Mouse (Mus musculus) forebrain, embryonic 13.5 days (tissue): Measurements from ENCODE around the gene Asic2. TPM values are rescaled to one million over a fixed set of nuclear protein-coding genes. Genes with fewer than 3 reads are reported as not detected.

Experiments used
- ATAC-seq: fragments of 200-750 bp; cut with Nextera tagmentation; 2 replicates; pipeline ENCODE4 v1.8.0; 2017
- H3K27ac ChIP-seq: fragments of 300-500 bp; sonication (generic); 2 replicates; pipeline ENCODE4 v1.5.1; 2015; ENCODE audit warnings: inconsistent platforms, mild to moderate bottlenecking, moderate library complexity
- H3K27me3 ChIP-seq: fragments of 300-500 bp; sonication (generic); 2 replicates; pipeline ENCODE4 v1.6.1; 2015; ENCODE audit warnings: mild to moderate bottlenecking, inconsistent platforms
- H3K36me3 ChIP-seq: fragments of 300-500 bp; sonication (generic); 2 replicates; pipeline ENCODE4 v1.6.1; 2015; ENCODE audit warnings: mild to moderate bottlenecking, inconsistent platforms; ENCODE audit not compliant: poor library complexity, severe bottlenecking
- H3K4me1 ChIP-seq: fragments of 300-500 bp; sonication (generic); 2 replicates; pipeline ENCODE4 v1.6.1; 2015; ENCODE audit warnings: inconsistent platforms
- H3K4me2 ChIP-seq: fragments of 300-500 bp; sonication (generic); 2 replicates; pipeline ENCODE4 v1.6.1; 2015; ENCODE audit warnings: inconsistent platforms, mild to moderate bottlenecking, moderate library complexity
- H3K4me3 ChIP-seq: fragments of 300-500 bp; sonication (generic); 2 replicates; pipeline ENCODE4 v1.5.1; 2015; ENCODE audit warnings: mild to moderate bottlenecking, inconsistent platforms
- H3K9ac ChIP-seq: fragments of 300-500 bp; sonication (generic); 2 replicates; pipeline ENCODE4 v1.6.1; 2015; ENCODE audit warnings: mild to moderate bottlenecking, inconsistent platforms
- H3K9me3 ChIP-seq: fragments of 300-500 bp; sonication (generic); replicated peaks from 2 replicates; pipeline ENCODE4 v1.6.1; 2016; ENCODE audit warnings: inconsistent platforms
- WGBS: fragments of 180-500 bp; shearing (Covaris S2); methylation state at CpG from one replicate; pipeline ENCODE4 v1.1.7; 2015; 5-methylcytosine and 5-hydroxymethylcytosine counted together
- polyA plus RNA-seq: library from polyadenylated mRNA; unstranded; fragments of >200 nt; fragmentation: Nextera tagmentation; extraction: Ambion mirVana; gene quantifications from 2 replicates; pipeline ENCODE4 v1.2.1, GENCODE M21; 2015

Gene Asic2
- polyA plus RNA-seq, 1 experiment from 2014 or later: 2.3 TPM

DNA sequence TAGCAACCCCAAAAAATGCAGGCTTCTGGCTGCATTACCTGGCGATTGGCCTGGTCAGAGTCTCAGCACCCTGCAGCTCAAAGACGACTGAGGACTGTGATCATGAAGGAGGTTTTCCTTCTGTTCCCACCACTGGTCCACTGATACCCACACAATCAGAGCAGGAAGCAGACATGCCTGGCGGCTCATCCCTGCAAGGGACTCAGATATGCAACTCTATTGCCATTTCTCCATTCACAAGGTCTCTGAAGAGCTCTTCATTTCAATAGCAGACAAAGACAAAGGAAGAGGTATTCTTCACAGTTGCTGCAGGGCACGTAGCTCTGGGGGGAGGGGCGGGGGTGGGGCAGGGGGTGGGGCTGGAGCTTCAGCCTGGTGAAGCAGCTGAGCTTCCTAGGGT is 834.3 kb downstream of the Asic2 start:
- Histone ChIP-seq H3K9me3 (no peaks in the 10 kb centered on the region), H3K9ac (no peak overlapping the region), H3K4me2 (no peak overlapping the region), H3K36me3 (no peaks in the 10 kb centered on the region), H3K27ac (0 out of 2 replicates have a peak overlapping the region, but pooled peaks have one; percentile 21), H3K27me3 (no peaks in the 10 kb centered on the region), H3K4me3 (no peak overlapping the region), H3K4me1 (peaks cover 14% of the 10 kb centered on the region; the same call in 1 of the 2 replicates)
- WGBS: 5% methylated on average over 5 of the region's 5 CpGs
- no peak for ATAC-seq

DNA sequence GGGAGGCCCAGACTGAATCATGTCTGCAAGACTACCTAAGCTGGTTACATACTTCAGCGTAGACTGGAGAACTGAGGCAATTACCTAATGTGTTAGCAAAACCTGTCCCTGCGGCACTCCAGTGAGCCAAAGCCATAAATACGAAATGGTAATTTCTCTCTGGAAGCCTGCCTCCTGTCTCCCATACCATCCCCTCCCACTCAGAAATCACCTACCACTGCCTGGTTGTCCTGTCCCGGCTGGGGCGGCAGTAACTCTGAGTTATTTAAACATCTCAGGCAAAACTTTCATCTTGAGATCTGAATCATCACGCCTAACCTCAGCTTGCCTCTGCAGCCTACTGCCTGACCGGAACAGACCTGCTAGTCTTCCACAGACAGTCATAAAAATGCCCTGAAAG is 835.6 kb downstream of the Asic2 start:
- H3K36me3 ChIP-seq: no peaks in the 10 kb centered on the region
- 95% methylated on average over 7 of the region's 7 CpGs for WGBS
- H3K27me3 ChIP-seq: no peaks in the 10 kb centered on the region
- no peak overlapping the region for H3K9ac ChIP-seq
- peaks cover 14% of the 10 kb centered on the region; the same call in 1 of the 2 replicates for H3K4me1 ChIP-seq
- no peak overlapping the region for H3K4me3 ChIP-seq
- H3K27ac ChIP-seq: no peak overlapping the region
- no peak for ATAC-seq
- no peaks in the 10 kb centered on the region for H3K9me3 ChIP-seq
- no peak overlapping the region for H3K4me2 ChIP-seq

DNA sequence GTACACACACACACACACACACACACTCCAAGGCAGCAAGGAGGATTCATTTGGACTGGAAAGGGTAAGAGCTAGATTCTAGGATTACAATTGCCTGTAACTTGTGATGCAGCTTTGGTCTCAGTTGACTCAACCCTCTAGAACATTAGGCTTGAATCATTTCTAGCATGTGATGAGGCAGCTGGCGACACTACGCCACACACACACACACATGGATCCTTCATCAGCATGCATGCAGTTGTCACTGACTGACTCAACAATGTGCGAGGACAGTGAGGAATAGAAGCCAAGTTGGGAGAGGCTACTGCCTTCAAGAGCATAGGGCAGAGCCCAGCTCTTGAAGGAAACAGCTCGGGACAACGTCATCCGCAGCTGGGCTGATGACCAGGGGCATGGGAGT is 843.9 kb downstream of the Asic2 start:
- no peak overlapping the region for H3K9ac ChIP-seq
- no peak for ATAC-seq
- 97% methylated on average over 6 of the region's 6 CpGs for WGBS
- H3K4me3 ChIP-seq: no peak overlapping the region
- peaks cover 4% of the 10 kb centered on the region; the same call in 1 of the 2 replicates for H3K4me1 ChIP-seq
- no peaks in the 10 kb centered on the region for H3K9me3 ChIP-seq
- H3K4me2 ChIP-seq: no peak overlapping the region
- H3K27me3 ChIP-seq: no peaks in the 10 kb centered on the region; the same call in 1 of the 2 replicates
- no peaks in the 10 kb centered on the region for H3K36me3 ChIP-seq
- H3K27ac ChIP-seq: no peak overlapping the region

DNA sequence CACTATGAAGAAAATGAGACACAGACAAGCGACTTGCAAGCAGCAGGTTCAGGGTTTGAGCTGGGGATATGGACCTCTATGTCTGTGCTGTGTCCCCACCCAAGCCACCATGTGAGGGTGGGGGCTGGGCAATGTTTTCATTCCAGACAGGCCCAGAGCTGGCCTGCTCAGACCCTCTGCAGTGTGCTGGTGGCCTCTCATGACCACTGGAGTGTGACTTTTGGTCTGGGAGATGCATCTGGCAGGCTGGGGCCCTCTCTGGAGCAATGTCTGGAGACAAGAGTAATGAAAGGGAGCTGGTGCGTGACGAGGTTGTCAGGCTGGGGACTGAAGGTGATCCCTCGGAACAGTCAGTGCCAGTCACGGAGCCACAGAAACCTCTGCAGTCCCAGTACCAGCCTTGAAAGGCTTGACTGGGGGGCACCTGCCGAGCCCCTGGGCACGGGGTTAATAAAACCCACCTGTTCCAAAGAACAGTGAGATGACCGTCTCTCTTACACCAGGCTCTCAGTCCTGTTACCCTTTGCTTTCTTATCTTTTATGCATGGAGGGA is 848.2 kb downstream of the Asic2 start:
- Histone ChIP-seq H3K4me1 (peaks cover 7% of the 10 kb centered on the region; the same call in 1 of the 2 replicates), H3K9ac (no peak overlapping the region), H3K27ac (no peak overlapping the region), H3K4me3 (no peak overlapping the region), H3K36me3 (no peaks in the 10 kb centered on the region), H3K4me2 (no peak overlapping the region), H3K9me3 (no peaks in the 10 kb centered on the region), H3K27me3 (no peaks in the 10 kb centered on the region; the same call in 1 of the 2 replicates)
- 63% methylated on average over 8 of the region's 8 CpGs for WGBS
- ATAC-seq: no peak

DNA sequence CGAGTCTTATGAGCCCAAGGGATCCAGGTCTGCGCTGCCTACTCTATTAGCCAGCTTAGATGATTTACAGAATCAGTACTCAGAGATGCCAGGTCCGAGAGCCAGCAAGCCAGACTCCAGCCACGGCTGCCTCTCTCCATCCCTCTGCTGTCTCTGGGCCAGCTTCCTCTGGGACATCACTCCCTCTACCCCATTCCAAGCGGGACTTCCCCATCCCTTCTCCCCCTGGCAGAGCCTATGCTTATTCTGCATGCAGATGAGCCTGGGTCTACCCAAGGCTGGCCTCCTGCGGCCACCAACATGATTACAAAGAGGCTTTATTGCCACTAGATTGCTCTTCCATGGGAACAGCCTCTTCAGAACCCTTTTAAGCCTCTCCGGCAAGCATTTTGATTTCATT is 850.2 kb downstream of the Asic2 start:
- H3K9me3 ChIP-seq: no peaks in the 10 kb centered on the region
- H3K4me3 ChIP-seq: no peak overlapping the region
- no peak for ATAC-seq
- H3K9ac ChIP-seq: no peak overlapping the region
- H3K4me2 ChIP-seq: no peak overlapping the region
- H3K4me1 ChIP-seq: peaks cover 7% of the 10 kb centered on the region; the same call in 1 of the 2 replicates
- no peak overlapping the region for H3K27ac ChIP-seq
- 55% methylated on average over 7 of the region's 7 CpGs for WGBS
- H3K36me3 ChIP-seq: no peaks in the 10 kb centered on the region
- H3K27me3 ChIP-seq: no peaks in the 10 kb centered on the region; the same call in 1 of the 2 replicates

DNA sequence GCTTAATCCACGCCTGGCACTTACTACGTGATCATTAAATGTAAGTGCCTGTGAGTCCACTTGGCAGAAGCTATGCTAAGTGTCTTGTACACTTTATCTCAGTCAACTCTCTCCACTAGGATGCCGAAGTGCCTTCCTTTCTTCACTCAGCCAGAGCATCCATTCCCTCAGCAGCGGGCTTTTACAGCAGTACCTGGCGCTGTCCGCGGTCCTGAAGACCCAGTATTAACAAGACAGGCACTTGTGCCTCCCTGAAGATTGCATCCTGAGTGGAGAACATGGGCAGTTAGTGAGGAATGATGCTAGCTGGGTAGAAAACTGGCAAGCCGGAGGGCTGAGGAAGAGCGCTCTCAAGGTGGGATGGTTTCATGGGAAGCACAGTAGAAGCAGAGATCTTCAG is 852.6 kb downstream of the Asic2 start:
- Histone ChIP-seq H3K27ac (no peak overlapping the region), H3K9me3 (no peaks in the 10 kb centered on the region), H3K27me3 (no peaks in the 10 kb centered on the region), H3K4me1 (0 out of 2 replicates have a peak, but pooled peaks cover 3% of the 10 kb centered on the region), H3K36me3 (no peaks in the 10 kb centered on the region), H3K4me2 (no peak overlapping the region), H3K4me3 (no peak overlapping the region), H3K9ac (no peak overlapping the region)
- WGBS: 45% methylated on average over 9 of the region's 9 CpGs
- ATAC-seq: no peak

DNA sequence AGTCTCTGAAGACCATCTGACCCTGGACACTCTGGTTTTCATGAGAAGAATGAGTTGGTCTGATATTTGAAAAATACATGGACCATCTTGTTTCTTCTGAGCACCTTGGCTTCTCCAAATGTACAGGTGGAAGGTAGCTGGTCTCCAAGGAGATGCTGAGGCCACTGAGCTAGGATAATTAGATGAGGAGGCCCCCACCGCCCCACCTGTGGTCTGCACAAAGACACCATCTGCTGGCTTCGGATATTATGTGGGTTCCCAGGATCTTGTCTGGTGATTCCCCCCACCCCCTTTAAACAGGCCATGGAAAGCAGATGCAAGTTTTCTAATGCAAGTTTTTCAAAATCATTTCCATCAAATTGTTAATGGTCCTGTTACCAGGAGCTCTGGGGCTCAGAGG is 856.6 kb downstream of the Asic2 start:
- H3K4me3 ChIP-seq: no peak overlapping the region

DNA sequence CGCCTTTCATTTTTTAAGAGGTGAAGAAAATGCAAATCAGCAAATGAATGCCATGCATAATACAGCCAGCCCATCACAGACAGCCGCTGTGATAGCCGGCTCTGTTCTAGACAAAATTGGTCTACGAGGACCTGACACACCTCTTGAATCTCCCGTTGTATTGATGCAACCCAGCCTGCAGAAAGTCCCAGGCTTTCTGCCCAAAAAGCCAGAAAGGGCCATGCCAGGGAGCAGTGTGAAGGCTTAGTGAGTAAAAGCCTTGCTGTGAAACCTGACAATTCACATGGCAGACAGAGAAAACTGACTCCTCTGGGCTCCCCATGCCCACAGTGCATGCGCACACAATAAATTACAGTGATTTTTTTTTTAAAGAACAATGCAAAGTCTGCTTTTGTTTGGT is 858.2 kb downstream of the Asic2 start:
- WGBS: 65% methylated on average over 6 of the region's 6 CpGs
- H3K36me3 ChIP-seq: no peaks in the 10 kb centered on the region
- H3K27me3 ChIP-seq: no peaks in the 10 kb centered on the region
- no peak overlapping the region for H3K4me2 ChIP-seq
- H3K9me3 ChIP-seq: no peaks in the 10 kb centered on the region
- no peak overlapping the region for H3K4me3 ChIP-seq
- no peak for ATAC-seq
- no peak overlapping the region for H3K9ac ChIP-seq
- H3K27ac ChIP-seq: no peak overlapping the region
- H3K4me1 ChIP-seq: 0 out of 2 replicates have a peak, but pooled peaks cover 10% of the 10 kb centered on the region

More for the DNA sequence above, 856.6 kb downstream of the Asic2 start:
- 82% methylated on average over 2 of the region's 2 CpGs for WGBS
- no peaks in the 10 kb centered on the region for H3K9me3 ChIP-seq
- ATAC-seq: no peak
- no peaks in the 10 kb centered on the region for H3K27me3 ChIP-seq
- H3K27ac ChIP-seq: no peak overlapping the region
- 0 out of 2 replicates have a peak, but pooled peaks cover 10% of the 10 kb centered on the region for H3K4me1 ChIP-seq
- H3K4me2 ChIP-seq: no peak overlapping the region
- no peaks in the 10 kb centered on the region for H3K36me3 ChIP-seq
- no peak overlapping the region for H3K9ac ChIP-seq

DNA sequence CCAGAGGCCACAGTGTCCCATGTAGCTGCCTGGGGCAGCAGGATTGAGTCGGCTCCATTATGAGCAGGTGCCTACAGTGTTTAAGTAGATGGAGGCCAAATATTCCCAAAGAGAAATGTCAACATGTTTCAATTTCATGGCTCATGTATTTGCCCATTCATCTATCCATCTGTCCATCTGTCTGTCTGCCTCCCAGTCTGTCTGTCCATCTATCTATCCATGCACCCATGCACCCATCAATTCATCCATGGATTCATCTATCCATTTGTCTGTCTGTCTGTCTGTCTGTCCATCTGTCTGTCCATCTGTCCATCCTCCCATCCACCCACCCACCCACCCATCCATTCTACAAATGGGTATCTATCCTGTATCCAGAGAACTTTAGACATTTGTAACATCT is 861.3 kb downstream of the Asic2 start:
- Histone ChIP-seq H3K36me3 (no peaks in the 10 kb centered on the region), H3K9ac (no peak overlapping the region), H3K4me2 (no peak overlapping the region), H3K4me3 (no peak overlapping the region), H3K4me1 (peaks cover 12% of the 10 kb centered on the region; the same call in 1 of the 2 replicates), H3K27ac (no peak overlapping the region), H3K9me3 (no peaks in the 10 kb centered on the region), H3K27me3 (no peaks in the 10 kb centered on the region)
- 95% methylated on average over 1 of the region's 1 CpGs for WGBS
- no peak for ATAC-seq

DNA sequence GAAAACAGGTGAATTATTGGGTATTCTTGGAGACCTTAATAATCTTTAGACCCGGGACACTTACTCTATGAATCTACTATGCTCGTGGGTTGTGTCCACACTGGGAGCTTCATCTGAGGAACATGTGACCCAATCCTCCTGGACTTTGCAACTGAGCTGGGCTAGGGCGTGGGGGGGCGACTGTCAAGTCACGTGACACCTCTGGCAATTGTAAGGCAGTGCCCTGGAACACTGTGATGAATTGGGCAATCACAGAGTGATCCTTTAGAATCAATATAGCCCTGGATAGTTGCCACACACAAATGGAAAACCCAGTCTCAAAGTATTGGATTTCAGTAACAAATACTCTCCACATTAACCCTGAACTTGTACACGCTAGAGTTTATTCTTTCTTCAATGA is 867.4 kb downstream of the Asic2 start:
- H3K36me3 ChIP-seq: no peaks in the 10 kb centered on the region
- ATAC-seq: no peak
- H3K4me1 ChIP-seq: peaks cover 3% of the 10 kb centered on the region; the same call in 1 of the 2 replicates
- no peak overlapping the region for H3K4me3 ChIP-seq
- H3K27me3 ChIP-seq: no peaks in the 10 kb centered on the region
- no peaks in the 10 kb centered on the region for H3K9me3 ChIP-seq
- 79% methylated on average over 6 of the region's 6 CpGs for WGBS
- H3K9ac ChIP-seq: no peak overlapping the region
- H3K27ac ChIP-seq: no peak overlapping the region
- no peak overlapping the region for H3K4me2 ChIP-seq

DNA sequence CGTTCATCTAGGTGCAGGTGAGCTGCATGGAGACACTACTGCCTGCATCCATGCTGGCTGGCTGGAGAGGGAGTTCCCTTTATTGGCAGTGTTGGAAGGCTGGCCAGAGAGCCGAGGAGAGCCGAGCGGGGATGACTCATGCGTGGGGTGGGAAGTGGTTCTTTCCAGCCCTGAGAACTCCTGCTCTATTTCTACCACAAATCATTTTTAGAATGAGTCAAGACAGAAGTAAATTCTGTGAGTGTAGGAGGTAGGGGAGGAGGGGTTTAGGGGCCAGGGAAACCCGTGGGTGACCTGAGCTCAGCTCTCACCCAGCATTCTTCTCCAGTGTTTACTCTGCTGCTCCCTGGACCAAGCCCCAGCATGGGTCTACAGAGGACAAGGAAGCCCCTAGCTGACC is 872.2 kb downstream of the Asic2 start:
- H3K9me3 ChIP-seq: no peaks in the 10 kb centered on the region
- H3K4me1 ChIP-seq: no peaks in the 10 kb centered on the region
- H3K27me3 ChIP-seq: no peaks in the 10 kb centered on the region
- 90% methylated on average over 6 of the region's 6 CpGs for WGBS
- no peak overlapping the region for H3K4me3 ChIP-seq
- H3K27ac ChIP-seq: no peak overlapping the region
- H3K4me2 ChIP-seq: no peak overlapping the region
- no peak for ATAC-seq
- no peak overlapping the region for H3K9ac ChIP-seq
- no peaks in the 10 kb centered on the region for H3K36me3 ChIP-seq

DNA sequence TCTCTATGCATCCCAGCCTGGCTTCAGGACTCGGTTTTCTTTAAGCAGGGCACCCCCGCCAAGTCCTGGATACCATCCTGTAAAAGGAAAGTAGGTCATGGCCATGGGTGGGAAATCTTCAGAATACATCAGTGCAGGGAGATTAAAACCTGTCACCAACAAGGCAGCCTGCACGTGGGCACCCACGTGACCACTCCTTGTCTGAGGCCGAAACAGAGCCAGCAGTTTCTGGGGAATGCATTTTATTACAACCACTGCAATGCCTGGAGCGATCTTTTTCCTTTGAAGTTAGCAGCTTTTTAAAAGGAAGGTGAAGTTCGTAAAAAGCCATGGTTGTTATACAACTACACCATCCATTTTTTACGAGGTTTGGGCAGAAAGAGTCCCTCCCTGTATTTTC is 873.7 kb downstream of the Asic2 start:
- no peak overlapping the region for H3K9ac ChIP-seq
- H3K36me3 ChIP-seq: no peaks in the 10 kb centered on the region
- H3K4me2 ChIP-seq: no peak overlapping the region
- WGBS: 86% methylated on average over 8 of the region's 8 CpGs
- no peak overlapping the region for H3K4me3 ChIP-seq
- no peak overlapping the region for H3K27ac ChIP-seq
- no peaks in the 10 kb centered on the region for H3K27me3 ChIP-seq
- H3K9me3 ChIP-seq: no peaks in the 10 kb centered on the region
- no peaks in the 10 kb centered on the region for H3K4me1 ChIP-seq
- no peak for ATAC-seq

DNA sequence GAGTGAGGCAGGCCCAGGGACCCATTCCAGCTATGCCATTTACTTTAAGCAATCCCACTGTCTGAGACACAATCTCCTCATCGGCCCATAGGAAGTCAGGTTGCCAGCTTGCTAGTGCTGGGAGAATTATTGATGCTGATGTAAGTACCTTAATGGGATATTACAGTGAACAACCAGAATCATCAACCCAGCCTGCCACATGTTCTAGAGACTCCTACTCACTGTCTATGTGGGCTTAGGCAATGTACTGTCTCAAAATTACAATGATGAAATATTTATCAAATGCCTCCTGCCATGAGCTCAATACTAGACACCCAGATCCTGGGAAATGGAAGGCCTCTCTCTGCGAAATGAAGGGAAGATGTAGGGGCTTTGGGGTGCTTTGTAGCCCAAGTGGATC is 876.1 kb downstream of the Asic2 start:
- Histone ChIP-seq H3K4me3 (no peak overlapping the region), H3K9ac (no peak overlapping the region), H3K36me3 (no peaks in the 10 kb centered on the region), H3K27me3 (no peaks in the 10 kb centered on the region), H3K4me1 (no peaks in the 10 kb centered on the region), H3K27ac (no peak overlapping the region), H3K4me2 (no peak overlapping the region), H3K9me3 (no peaks in the 10 kb centered on the region)
- no peak for ATAC-seq
- WGBS: 87% methylated on average over 2 of the region's 2 CpGs
